Mouse (Mus musculus): ENCODE data around the gene Cd200r1. TPM values are rescaled to one million over a fixed set of nuclear protein-coding genes. Genes with fewer than 3 reads are reported as not detected.
A peak's percentile ranks its signal among the peaks of the same experiment; 100 is the strongest.

Cd200r1 gene
- total and polyA plus RNA-seq, 2 experiments from 2014 or later: 0.52 TPM; not detected in 1

DNA sequence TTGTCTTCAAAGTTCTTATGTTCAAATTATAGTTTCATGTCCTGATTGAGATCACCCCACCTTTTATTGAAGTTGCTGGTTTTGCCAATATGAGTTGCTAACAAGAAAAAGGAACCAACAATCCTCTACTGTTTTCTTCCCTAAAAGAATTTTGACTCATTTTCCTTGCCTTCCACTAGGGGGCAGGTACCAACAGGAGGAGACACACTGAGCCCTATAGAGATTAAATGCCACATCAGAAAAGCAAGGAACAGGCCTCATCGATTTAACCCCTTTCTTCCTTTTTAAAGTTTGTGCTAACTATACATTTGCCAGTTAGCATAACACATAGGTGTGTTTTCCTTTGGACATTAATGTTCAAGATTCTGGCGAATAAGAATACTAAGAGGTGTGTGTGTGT, 2.4 kb downstream of the Cd200r1 start:
- peak; percentile 85 for TF ChIP-seq CTCF (IDR thresholded peaks at IDR 0.05)
- Histone ChIP-seq H3K27ac (ENCODE audit: low read depth, low read length) (no peak overlapping the region), H3K4me1 (ENCODE audit: insufficient read depth, low read length) (no peaks in the 10 kb centered on the region), H3K9ac (replicated peaks; ENCODE audit: low read length, poor library complexity, severe bottlenecking) (no peak overlapping the region), H3K27me3 (ENCODE audit: insufficient read depth, low read length) (no peaks in the 10 kb centered on the region), H3K4me3 (ENCODE audit: low read depth, low read length) (no peak overlapping the region), H3K9me3 (ENCODE audit: low read length) (no peaks in the 10 kb centered on the region), H3K36me3 (ENCODE audit: insufficient read depth, low read length) (no peaks in the 10 kb centered on the region), H3K4me2 (ENCODE audit: low read depth, low read length, poor library complexity, severe bottlenecking) (no peak overlapping the region)
- 51% methylated on average over 2 of the region's 2 CpGs for WGBS
- DNase-seq (ENCODE audit: low spot score): peak; percentile 52
- peak; percentile 62; the same call in 1 of the 2 replicates for ATAC-seq (ENCODE audit: low FRiP score)

DNA sequence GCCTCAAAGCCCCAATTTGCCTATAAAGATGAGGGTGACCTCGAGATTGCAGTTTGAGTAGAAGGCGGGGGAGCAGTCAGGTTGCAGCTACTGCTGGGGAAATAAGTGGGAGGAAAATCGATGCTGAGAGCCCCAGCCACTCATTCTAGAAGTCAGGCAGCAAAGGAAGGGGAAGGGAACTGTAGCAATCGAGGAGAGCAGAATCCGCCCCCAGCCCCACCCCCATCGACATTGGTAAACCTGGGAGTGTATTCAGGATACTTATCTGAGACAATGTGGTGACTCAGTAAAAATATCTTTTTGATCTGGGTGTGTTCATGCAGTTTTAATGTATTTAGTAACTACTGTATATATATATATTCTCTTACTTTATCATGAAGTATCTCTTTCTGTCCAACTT, 7.0 kb downstream of the Cd200r1 start:
- Histone ChIP-seq H3K9me3 (ENCODE audit: low read length) (no peaks in the 10 kb centered on the region), H3K27me3 (ENCODE audit: insufficient read depth, low read length) (no peaks in the 10 kb centered on the region), H3K27ac (ENCODE audit: low read depth, low read length) (no peak overlapping the region), H3K4me3 (ENCODE audit: low read depth, low read length) (no peak overlapping the region), H3K9ac (replicated peaks; ENCODE audit: low read length, poor library complexity, severe bottlenecking) (no peak overlapping the region), H3K4me2 (ENCODE audit: low read depth, low read length, poor library complexity, severe bottlenecking) (no peak overlapping the region), H3K4me1 (ENCODE audit: insufficient read depth, low read length) (no peaks in the 10 kb centered on the region), H3K36me3 (ENCODE audit: insufficient read depth, low read length) (no peaks in the 10 kb centered on the region)
- no peak for TF ChIP-seq CTCF (IDR thresholded peaks at IDR 0.05)
- WGBS: 80% methylated on average over 6 of the region's 6 CpGs
- DNase-seq (ENCODE audit: low spot score) (no peak), ATAC-seq (ENCODE audit: low FRiP score) (no peak)

DNA sequence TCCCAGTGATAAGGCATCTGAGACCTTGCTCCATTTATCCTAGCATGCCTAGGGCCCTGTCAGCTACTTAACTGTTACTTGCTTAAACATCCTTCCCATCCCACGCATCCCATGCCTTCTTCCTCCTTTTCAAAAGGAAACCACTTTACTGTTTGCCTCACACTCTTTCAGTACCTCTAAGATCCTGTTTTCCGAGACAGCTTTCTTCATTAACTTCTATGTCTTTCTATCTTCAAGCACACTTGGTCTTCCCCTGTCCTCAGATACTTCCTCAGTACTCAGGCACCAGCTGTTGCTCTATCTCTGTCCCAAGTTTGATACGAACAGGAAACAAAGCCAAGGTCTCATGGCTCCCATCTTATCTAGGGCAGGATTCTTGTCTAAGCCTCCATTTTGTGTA, 8.1 kb downstream of the Cd200r1 start:
- no peaks in the 10 kb centered on the region for H3K4me1 ChIP-seq (ENCODE audit: insufficient read depth, low read length)
- no peak overlapping the region for H3K4me2 ChIP-seq (ENCODE audit: low read depth, low read length, poor library complexity, severe bottlenecking)
- ATAC-seq (ENCODE audit: low FRiP score) (no peak), DNase-seq (ENCODE audit: low spot score) (no peak)
- H3K27ac ChIP-seq (ENCODE audit: low read depth, low read length): no peak overlapping the region
- no peak overlapping the region for H3K9ac ChIP-seq (replicated peaks; ENCODE audit: low read length, poor library complexity, severe bottlenecking)
- H3K4me3 ChIP-seq (ENCODE audit: low read depth, low read length): no peak overlapping the region
- H3K27me3 ChIP-seq (ENCODE audit: insufficient read depth, low read length): no peaks in the 10 kb centered on the region
- H3K36me3 ChIP-seq (ENCODE audit: insufficient read depth, low read length): no peaks in the 10 kb centered on the region
- TF ChIP-seq CTCF (IDR thresholded peaks at IDR 0.05): no peak
- H3K9me3 ChIP-seq (ENCODE audit: low read length): no peaks in the 10 kb centered on the region
- 88% methylated on average over 3 of the region's 3 CpGs for WGBS

DNA sequence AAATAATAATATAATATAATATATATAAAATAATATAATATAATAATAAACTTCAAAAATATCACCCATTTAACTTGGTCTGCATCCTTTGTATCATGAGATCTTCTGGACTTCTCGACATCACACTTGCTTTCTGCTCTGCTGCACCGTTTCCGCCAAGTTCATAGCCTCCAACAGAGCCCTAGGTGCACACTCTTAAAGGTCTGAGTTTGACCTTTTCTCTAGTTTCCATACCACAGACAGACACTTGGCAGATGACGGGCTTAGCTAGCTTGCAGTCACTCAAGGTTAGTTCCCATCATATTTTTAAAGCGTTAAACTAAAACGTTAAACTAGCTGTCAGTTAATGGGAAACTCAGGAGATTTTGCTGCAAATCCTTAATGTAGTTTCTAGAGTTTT, 8.7 kb downstream of the Cd200r1 start:
- Histone ChIP-seq H3K27ac (ENCODE audit: low read depth, low read length) (no peak overlapping the region), H3K4me3 (ENCODE audit: low read depth, low read length) (no peak overlapping the region), H3K4me1 (ENCODE audit: insufficient read depth, low read length) (no peaks in the 10 kb centered on the region), H3K9me3 (ENCODE audit: low read length) (no peaks in the 10 kb centered on the region), H3K27me3 (ENCODE audit: insufficient read depth, low read length) (no peaks in the 10 kb centered on the region), H3K4me2 (ENCODE audit: low read depth, low read length, poor library complexity, severe bottlenecking) (no peak overlapping the region), H3K9ac (replicated peaks; ENCODE audit: low read length, poor library complexity, severe bottlenecking) (no peak overlapping the region), H3K36me3 (ENCODE audit: insufficient read depth, low read length) (no peaks in the 10 kb centered on the region)
- WGBS: 86% methylated on average over 6 of the region's 6 CpGs
- ATAC-seq (ENCODE audit: low FRiP score) (no peak), DNase-seq (ENCODE audit: low spot score) (no peak)
- TF ChIP-seq CTCF (IDR thresholded peaks at IDR 0.05): no peak

DNA sequence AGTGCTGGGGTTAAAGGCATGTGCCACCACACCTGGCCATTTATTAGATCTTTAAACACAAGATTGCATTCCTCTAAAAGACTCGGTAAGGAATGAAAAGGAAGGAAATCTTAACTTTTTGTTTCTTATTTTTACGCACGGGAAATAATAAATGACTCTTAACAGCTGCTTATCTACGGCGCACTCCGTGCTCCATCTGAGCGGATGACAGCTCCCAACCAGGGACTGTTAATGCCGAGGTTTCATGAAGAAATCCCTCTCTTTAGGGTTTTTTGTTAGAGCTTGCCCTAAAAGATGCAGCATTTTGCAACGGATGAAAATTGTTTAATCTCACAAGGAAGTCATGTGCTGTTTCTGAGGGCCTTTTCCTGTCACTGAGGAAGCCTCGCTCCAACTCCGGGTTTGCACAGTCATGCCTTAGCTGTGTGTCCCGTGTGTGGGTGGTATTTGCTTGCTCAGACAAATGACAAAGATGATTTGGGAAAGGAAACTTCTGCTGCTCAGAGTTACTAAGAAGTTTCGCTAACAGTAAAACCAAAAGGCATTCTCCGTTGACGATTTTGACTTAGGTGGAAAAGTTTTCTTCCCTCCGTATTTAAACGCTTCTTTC, 13.1 kb downstream of the Cd200r1 start:
- no peak overlapping the region for H3K4me3 ChIP-seq (ENCODE audit: low read depth, low read length)
- H3K27me3 ChIP-seq (ENCODE audit: insufficient read depth, low read length): no peaks in the 10 kb centered on the region
- H3K4me2 ChIP-seq (ENCODE audit: low read depth, low read length, poor library complexity, severe bottlenecking): no peak overlapping the region
- no peaks in the 10 kb centered on the region for H3K9me3 ChIP-seq (ENCODE audit: low read length)
- no peak for TF ChIP-seq CTCF (IDR thresholded peaks at IDR 0.05)
- no peak overlapping the region for H3K9ac ChIP-seq (replicated peaks; ENCODE audit: low read length, poor library complexity, severe bottlenecking)
- ATAC-seq (ENCODE audit: low FRiP score): no peak
- DNase-seq (ENCODE audit: low spot score): no peak
- no peaks in the 10 kb centered on the region for H3K36me3 ChIP-seq (ENCODE audit: insufficient read depth, low read length)
- 83% methylated on average over 17 of the region's 17 CpGs for WGBS
- no peak overlapping the region for H3K27ac ChIP-seq (ENCODE audit: low read depth, low read length)
- no peaks in the 10 kb centered on the region for H3K4me1 ChIP-seq (ENCODE audit: insufficient read depth, low read length)

DNA sequence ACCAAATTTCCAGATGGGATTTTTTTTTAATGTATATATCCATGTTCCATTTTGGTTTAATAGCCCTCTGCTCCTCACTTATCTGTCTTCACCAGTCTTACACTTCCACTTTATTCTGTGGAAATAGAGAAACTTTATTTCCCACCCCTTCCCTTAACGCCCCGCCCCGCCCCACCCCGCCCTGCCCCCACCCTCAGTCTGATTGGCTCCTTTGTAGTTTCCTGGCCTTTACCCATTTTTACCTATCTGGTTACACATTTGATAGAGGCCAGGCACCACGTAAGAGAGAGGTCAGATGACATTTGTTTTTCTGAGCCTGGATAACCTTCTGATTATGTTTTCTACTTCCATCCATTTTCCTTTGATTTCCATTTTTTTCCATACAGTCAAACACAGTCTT, 14.0 kb downstream of the Cd200r1 start:
- Histone ChIP-seq H3K27ac (ENCODE audit: low read depth, low read length) (no peak overlapping the region), H3K4me1 (ENCODE audit: insufficient read depth, low read length) (no peaks in the 10 kb centered on the region), H3K27me3 (ENCODE audit: insufficient read depth, low read length) (no peaks in the 10 kb centered on the region), H3K9ac (replicated peaks; ENCODE audit: low read length, poor library complexity, severe bottlenecking) (no peak overlapping the region), H3K4me3 (ENCODE audit: low read depth, low read length) (no peak overlapping the region), H3K36me3 (ENCODE audit: insufficient read depth, low read length) (no peaks in the 10 kb centered on the region), H3K9me3 (ENCODE audit: low read length) (no peaks in the 10 kb centered on the region), H3K4me2 (ENCODE audit: low read depth, low read length, poor library complexity, severe bottlenecking) (no peak overlapping the region)
- DNase-seq (ENCODE audit: low spot score): no peak
- no peak for ATAC-seq (ENCODE audit: low FRiP score)
- no peak for TF ChIP-seq CTCF (IDR thresholded peaks at IDR 0.05)
- WGBS: 96% methylated on average over 5 of the region's 5 CpGs
